Mouse (Mus musculus) heart, postnatal 4 days (tissue): ENCODE measurements around the gene Afg1l. TPM values are rescaled to one million over a fixed set of nuclear protein-coding genes. Genes with fewer than 3 reads are reported as not detected.

Experiments
- DNase-seq: peaks from one replicate; pipeline ENCODE4 v3.0.0; 2021
- total RNA-seq, 2 experiments: library from RNA; stranded (reverse); gene quantifications; 2 replicates each; pipeline ENCODE4 v1.2.3; 2021

Gene Afg1l
- total RNA-seq, 2 experiments from 2014 or later: 19.2 to 22.1 TPM

- DNase-seq: no peak
Observed at GRCm38 (mm10) chr10:42294392-42294791, 184.0 kb downstream of the Afg1l start.

DNA sequence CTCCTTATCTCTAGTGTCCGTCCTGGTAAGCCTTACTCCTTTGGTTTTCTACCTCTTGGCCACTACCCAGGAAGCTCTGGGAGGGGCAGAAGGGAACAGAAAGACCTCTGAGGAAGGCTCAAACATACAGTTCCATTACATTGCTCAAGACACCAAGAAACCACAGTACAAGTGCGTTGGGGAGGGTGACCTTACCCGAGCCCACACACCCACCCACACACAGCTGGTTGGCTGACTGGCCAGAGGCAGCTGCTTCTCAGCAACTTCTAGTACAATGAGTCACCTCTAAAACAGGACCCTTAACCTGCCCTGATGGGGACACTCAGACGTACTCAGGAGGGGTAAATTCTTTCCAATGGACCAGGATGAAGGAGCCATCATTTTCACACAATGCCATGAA lies 184.5 kb downstream of the Afg1l start:
- DNase-seq: no peak

DNA sequence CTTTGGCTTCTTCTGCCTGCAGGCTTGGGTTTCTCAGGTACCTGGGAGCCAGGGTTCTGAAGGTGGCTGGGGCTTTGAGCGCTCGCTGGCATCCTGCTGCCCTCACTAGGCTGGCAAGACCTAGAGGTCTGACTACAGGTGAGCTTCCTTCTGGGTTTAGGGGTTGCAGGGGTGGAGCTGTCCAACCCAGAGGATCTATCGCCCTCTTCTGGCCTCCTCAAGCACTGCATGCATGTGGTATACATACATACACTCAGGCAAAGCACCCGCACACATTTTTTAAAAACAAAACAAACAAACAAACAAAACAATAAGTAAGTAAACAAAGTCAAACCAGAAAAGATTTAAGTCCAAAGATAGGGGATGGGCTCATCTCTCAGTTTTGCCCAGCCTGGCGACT lies 187.0 kb downstream of the Afg1l start:
- peak; percentile 69 for DNase-seq

DNA sequence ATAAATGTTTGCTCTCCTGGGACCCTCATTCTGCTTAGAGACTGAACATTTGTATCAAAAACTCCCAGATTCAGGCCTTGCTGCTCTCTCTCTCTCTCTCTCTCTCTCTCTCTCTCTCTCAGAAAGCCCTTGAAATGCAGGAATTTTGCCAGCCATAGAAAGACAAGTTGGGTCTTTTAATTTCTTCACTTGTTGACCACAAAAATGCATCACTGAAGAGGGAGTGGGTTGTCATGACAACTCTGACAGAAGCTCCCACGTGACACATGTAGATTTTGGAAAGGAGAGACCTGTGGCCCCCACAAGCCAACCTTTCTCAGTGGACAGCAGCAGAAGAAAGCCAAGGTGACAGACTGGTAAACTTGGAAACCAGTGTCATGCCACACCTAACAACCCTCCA lies 190.7 kb downstream of the Afg1l start:
- no peak for DNase-seq

DNA sequence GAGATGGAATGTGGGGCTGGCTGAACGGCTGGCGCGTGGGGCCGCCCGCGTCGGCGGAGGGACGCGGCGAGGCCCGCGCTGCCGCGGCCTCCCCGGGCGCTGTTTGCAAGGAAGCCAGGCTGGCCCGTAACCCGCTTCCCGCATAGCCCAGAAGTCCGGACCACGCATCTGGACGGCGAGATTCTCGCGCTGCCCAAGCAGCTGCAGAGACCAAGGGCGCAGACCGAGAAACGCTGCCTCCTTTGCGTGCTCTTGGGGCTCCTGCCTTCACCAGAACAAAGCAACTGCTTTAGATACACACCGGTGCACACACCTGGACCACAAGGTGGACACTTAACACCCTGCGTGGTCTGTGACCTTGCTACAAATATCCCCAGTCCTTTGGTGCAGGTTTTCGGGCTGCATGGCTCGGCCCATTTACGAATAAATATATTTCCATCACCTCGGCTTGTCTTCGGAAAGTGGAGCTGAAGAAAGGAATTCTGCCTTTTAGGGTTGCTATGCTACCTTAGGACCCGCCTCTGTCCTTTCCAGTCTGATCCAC lies 200.0 kb downstream of the Afg1l start:
- no peak for DNase-seq

GRCm38 (mm10) chr10:42277476-42278306 lies 200.7 kb downstream of the Afg1l start:
- DNase-seq: peak; percentile 96

- DNase-seq: peak; percentile 87
Observed at GRCm38 (mm10) chr10:42276507-42277345, 201.6 kb downstream of the Afg1l start, which contains the start of gene Foxo3. Gene Foxo3, minus strand, starts transcription at chr10:42276755.

DNA sequence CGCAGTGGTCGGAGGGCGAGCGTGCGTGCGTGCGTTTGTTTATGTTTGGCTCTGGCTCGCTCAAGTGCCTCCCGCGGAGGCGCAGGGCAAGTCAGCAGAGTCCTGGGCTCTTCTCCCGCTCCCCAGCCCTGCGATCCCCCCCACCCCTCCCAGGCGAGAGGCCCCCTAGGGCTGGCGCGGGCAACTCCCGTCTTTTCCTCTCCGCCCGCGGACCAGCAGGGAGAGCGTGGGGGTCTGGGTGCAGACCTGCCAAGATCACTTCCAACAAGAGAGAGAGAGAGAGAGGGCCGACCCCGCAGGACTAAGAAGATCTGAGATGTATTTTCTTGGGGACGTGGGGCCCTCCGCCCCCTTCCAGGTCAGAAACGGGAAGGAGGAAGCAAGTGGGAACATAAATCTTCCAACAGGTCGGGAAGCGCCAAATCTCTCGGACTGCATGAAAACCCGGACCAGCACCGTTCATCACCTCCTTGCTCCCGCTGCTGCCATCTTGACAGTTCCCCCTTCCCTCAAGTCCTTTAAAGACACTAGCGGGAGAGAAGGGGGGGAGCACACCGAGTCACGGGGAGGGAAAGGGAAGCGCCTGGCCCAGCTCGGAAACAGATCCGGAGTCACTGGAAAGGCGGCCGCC lies 202.4 kb downstream of the Afg1l start:
- DNase-seq: no peak

- peak; percentile 56 for DNase-seq
Observed at GRCm38 (mm10) chr10:42275401-42275870, 202.9 kb downstream of the Afg1l start.

GRCm38 (mm10) chr10:42274712-42275400 lies 203.5 kb downstream of the Afg1l start:
- DNase-seq: peak; percentile 34

DNA sequence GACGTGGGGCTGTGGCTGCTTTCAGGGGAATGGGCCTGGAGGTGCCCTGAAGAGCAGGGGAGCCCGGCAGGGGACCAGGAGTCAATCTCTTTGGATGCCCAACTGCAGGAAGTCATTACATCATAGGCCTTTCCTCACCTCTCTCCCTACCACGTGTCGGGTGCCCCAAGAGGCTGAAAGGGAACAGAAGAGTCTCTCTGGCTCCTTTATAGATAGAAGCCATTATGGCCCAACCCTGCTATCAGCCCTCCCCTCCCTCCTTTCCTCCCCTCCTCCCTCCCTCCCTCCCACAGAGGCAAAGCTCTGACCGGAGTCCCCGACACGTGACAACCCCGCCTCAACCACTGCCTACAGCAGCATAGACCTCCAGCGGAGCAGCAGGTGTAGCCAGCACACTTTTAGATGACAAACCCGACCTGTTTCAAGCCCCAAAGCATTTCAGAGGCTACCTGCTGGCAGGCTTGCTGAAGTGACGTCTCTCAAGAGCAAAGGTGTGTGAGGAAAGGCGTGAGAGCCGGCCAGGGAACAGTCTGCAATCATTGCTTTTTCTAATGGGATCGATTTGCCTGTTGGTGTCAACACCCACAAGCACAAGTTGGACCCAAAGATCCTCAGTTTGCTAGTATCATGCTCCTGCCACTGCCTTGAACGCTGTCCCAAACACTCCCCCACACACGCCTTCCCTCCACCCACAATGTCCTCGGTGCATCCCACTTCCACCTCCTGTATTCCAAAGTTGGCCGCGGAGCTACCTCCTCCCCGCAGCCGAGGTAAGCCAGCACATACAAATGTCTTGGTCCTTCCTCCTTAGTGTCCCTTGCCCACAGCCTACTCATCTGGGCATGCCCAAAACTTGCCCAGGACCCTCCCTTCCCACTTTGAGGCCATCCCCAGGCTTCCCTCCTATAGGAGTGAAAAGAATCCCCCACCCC lies 204.3 kb downstream of the Afg1l start:
- DNase-seq: peak; percentile 26

- no peak for DNase-seq
Observed at GRCm38 (mm10) chr10:42273403-42273759, 205.0 kb downstream of the Afg1l start.

DNA sequence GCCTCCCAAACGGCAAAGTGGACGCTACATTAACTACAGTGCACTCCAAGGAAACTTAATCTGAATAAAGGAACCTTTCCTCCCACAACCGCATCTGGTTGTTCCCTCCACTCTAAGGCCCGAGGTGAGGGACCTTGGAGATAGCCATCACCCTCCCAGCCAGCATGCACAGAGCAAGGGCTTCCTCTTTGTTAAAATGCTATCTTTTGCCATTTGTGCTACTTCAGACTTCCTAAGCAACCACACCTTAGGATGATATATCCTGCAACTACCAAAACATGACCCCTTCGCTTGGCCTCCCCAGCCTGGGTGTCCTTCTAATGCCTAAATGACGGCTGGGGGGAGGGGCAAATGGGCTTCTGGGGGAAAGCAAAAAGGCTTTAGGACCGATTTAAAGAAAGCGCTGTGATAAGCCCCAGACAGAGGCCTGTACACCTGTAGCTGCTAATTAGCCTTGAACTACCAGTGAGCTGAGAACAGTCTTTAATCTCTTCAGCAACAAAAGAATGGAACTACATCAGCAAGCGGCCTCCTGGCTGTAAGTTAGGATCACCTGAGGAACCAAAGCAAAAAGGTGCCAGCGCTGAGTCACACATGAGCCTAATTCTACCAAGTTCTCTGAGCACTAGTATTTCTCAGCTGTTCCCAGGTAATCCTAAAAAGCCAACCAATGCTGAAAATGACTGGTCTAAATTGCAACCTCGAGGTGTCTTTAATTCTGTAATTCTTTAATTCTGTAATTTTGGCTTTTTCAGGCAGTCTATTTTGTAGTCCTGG lies 206.7 kb downstream of the Afg1l start:
- DNase-seq: no peak

- no peak for DNase-seq
Observed at GRCm38 (mm10) chr10:42270277-42271083, 207.9 kb downstream of the Afg1l start.

DNA sequence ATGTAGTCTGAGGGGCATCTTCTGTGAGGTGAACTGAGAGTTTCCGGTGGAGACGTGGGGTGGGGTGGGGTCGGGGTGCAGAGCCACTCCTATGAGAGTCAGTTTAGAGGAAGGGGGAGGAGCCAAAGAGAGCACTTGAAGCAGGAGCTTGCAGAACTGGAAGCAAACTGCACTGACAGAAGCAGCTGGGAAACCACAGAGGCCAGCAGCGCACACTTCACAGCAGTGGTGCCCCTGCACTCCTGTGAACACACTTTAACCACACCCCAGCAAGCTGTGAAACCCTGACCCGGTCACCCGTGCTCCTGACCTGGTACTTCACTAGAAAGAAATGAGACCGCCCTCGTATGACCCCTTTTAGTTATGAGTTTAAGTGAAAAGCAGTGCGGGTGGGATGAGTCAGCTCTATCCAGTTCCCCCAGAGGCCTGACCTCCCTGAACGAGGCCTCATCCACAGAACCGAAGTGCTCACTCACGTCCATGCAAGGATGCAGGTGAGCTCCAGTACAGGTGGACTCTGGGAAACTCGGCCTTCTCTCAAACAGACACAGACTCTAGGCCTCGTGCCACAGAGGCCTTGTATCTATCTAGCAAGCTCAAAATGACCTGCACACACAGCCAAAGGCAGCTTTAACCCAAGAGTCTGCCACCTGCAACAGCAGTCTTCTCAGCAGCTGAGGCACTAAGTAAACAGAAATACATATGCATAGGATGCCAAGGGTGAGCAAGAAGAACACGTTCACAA lies 208.9 kb downstream of the Afg1l start:
- no peak for DNase-seq

GRCm38 (mm10) chr10:42267811-42268545 lies 210.4 kb downstream of the Afg1l start:
- DNase-seq: no peak

- no peak for DNase-seq
Observed at GRCm38 (mm10) chr10:42265021-42265689, 213.2 kb downstream of the Afg1l start.
